Mouse (Mus musculus) liver, embryonic 15.5 days (tissue): ENCODE data around the gene H2-T22. TPM values are rescaled to one million over a fixed set of nuclear protein-coding genes. Genes with fewer than 3 reads are reported as not detected.

Experiments used
- ATAC-seq: fragments of 200-750 bp; cut with Nextera tagmentation; 2 replicates; pipeline ENCODE4 v1.8.0; 2017; ENCODE audit warnings: moderate number of reproducible peaks, mild to moderate bottlenecking, moderate library complexity; ENCODE audit not compliant: insufficient read depth
- H3K27ac ChIP-seq: fragments of 300-500 bp; sonication (generic); replicated peaks from 2 replicates; pipeline ENCODE4 v1.5.1; 2015; ENCODE audit warnings: mild to moderate bottlenecking, inconsistent platforms
- H3K27me3 ChIP-seq: fragments of 300-500 bp; sonication (generic); 2 replicates; pipeline ENCODE4 v1.6.1; 2015; ENCODE audit warnings: mild to moderate bottlenecking, inconsistent platforms
- H3K36me3 ChIP-seq: fragments of 300-500 bp; sonication (generic); replicated peaks from 2 replicates; pipeline ENCODE4 v1.6.1; 2015; ENCODE audit warnings: moderate library complexity, mild to moderate bottlenecking, inconsistent platforms
- H3K4me1 ChIP-seq: fragments of 300-500 bp; sonication (generic); replicated peaks from 2 replicates; pipeline ENCODE4 v1.6.1; 2015; ENCODE audit warnings: inconsistent platforms
- H3K4me2 ChIP-seq: fragments of 300-500 bp; sonication (generic); 2 replicates; pipeline ENCODE4 v1.6.1; 2015; ENCODE audit warnings: moderate library complexity, mild to moderate bottlenecking, inconsistent platforms
- H3K4me3 ChIP-seq: fragments of 300-500 bp; sonication (generic); replicated peaks from 2 replicates; pipeline ENCODE4 v1.5.1; 2015; ENCODE audit warnings: mild to moderate bottlenecking, inconsistent platforms
- H3K9ac ChIP-seq: fragments of 300-500 bp; sonication (generic); 2 replicates; pipeline ENCODE4 v1.6.1; 2015; ENCODE audit warnings: moderate library complexity, mild to moderate bottlenecking, inconsistent platforms
- H3K9me3 ChIP-seq: fragments of 300-500 bp; sonication (generic); replicated peaks from 2 replicates; pipeline ENCODE4 v1.6.1; 2016; ENCODE audit warnings: inconsistent platforms
- WGBS: fragments of 180-500 bp; shearing (Covaris S2); methylation state at CpG from one replicate; pipeline ENCODE4 v1.1.7; 2015; ENCODE audit warnings: mixed read lengths; ENCODE audit not compliant: insufficient replicate concordance; 5-methylcytosine and 5-hydroxymethylcytosine counted together
- polyA plus RNA-seq: library from polyadenylated mRNA; unstranded; fragments of >200 nt; fragmentation: Nextera tagmentation; extraction: Ambion mirVana; gene quantifications from 2 replicates; pipeline ENCODE4 v1.2.1, GENCODE M21; 2015

H2-T22 gene
- polyA plus RNA-seq, 1 experiment from 2014 or later: 11.9 TPM

- H3K27me3 ChIP-seq: no peaks in the 10 kb centered on the region; the same call in 1 of the 2 replicates
- H3K4me1 ChIP-seq: peaks cover 61% of the 10 kb centered on the region
- H3K4me2 ChIP-seq: no peak overlapping the region
- H3K36me3 ChIP-seq: no peaks in the 10 kb centered on the region
- H3K27ac ChIP-seq: no peak overlapping the region
- WGBS: 79% methylated on average over 4 of the region's 4 CpGs
- no peak for ATAC-seq
- no peaks in the 10 kb centered on the region for H3K9me3 ChIP-seq
- no peak overlapping the region for H3K4me3 ChIP-seq
- no peak overlapping the region for H3K9ac ChIP-seq
Observed at GRCm38 (mm10) chr17:36027663-36028062, 14.9 kb downstream of the H2-T22 start.

GRCm38 (mm10) chr17:36025901-36026300 is 16.6 kb downstream of the H2-T22 start:
- ATAC-seq: no peak
- Histone ChIP-seq H3K4me3 (no peak overlapping the region), H3K9me3 (no peaks in the 10 kb centered on the region), H3K4me2 (no peak overlapping the region), H3K9ac (no peak overlapping the region), H3K27me3 (no peaks in the 10 kb centered on the region), H3K36me3 (no peaks in the 10 kb centered on the region), H3K4me1 (peaks cover 67% of the 10 kb centered on the region), H3K27ac (no peak overlapping the region)
- WGBS: 75% methylated on average over 4 of the region's 4 CpGs

- Histone ChIP-seq H3K27me3 (no peaks in the 10 kb centered on the region), H3K4me3 (no peak overlapping the region), H3K27ac (no peak overlapping the region), H3K36me3 (no peaks in the 10 kb centered on the region), H3K9me3 (no peaks in the 10 kb centered on the region), H3K9ac (no peak overlapping the region), H3K4me1 (peaks cover 64% of the 10 kb centered on the region), H3K4me2 (no peak overlapping the region)
- no peak for ATAC-seq
- WGBS: 64% methylated on average over 5 of the region's 5 CpGs
Observed at GRCm38 (mm10) chr17:36025197-36025596, 17.4 kb downstream of the H2-T22 start.

GRCm38 (mm10) chr17:36023710-36024654 is 18.6 kb downstream of the H2-T22 start:
- no peak for ATAC-seq
- no peaks in the 10 kb centered on the region for H3K9me3 ChIP-seq
- H3K4me2 ChIP-seq: peak overlapping the region; percentile 48
- no peak overlapping the region for H3K9ac ChIP-seq
- H3K27ac ChIP-seq: peak overlapping the region; percentile 56
- H3K4me3 ChIP-seq: peak overlapping the region; percentile 4; the same call in 1 of the 2 replicates
- H3K36me3 ChIP-seq: no peaks in the 10 kb centered on the region
- no peaks in the 10 kb centered on the region for H3K27me3 ChIP-seq
- WGBS: 51% methylated on average over 9 of the region's 9 CpGs
- H3K4me1 ChIP-seq: peaks cover 66% of the 10 kb centered on the region

GRCm38 (mm10) chr17:36022922-36023321 is 19.6 kb downstream of the H2-T22 start:
- no peaks in the 10 kb centered on the region for H3K9me3 ChIP-seq
- H3K9ac ChIP-seq: no peak overlapping the region
- no peak overlapping the region for H3K4me3 ChIP-seq
- H3K27me3 ChIP-seq: no peaks in the 10 kb centered on the region
- H3K4me1 ChIP-seq: peaks cover 73% of the 10 kb centered on the region
- no peaks in the 10 kb centered on the region for H3K36me3 ChIP-seq
- 0 out of 2 replicates have a peak overlapping the region, but pooled peaks have one; percentile 41 for H3K27ac ChIP-seq
- no peak for ATAC-seq
- 86% methylated on average over 6 of the region's 6 CpGs for WGBS
- H3K4me2 ChIP-seq: no peak overlapping the region

- ATAC-seq: no peak
- 86% methylated on average over 9 of the region's 9 CpGs for WGBS
Observed at GRCm38 (mm10) chr17:36022098-36022497, 20.4 kb downstream of the H2-T22 start.

GRCm38 (mm10) chr17:36021309-36021708 is 21.2 kb downstream of the H2-T22 start:
- Histone ChIP-seq H3K27ac (peak overlapping the region; percentile 94), H3K4me1 (peaks cover 85% of the 10 kb centered on the region), H3K4me2 (peak overlapping the region; percentile 74), H3K4me3 (peak overlapping the region; percentile 62), H3K27me3 (no peaks in the 10 kb centered on the region), H3K9me3 (no peaks in the 10 kb centered on the region), H3K9ac (0 out of 2 replicates have a peak overlapping the region, but pooled peaks have one; percentile 28), H3K36me3 (peaks cover 15% of the 10 kb centered on the region)
- 82% methylated on average over 1 of the region's 1 CpGs for WGBS
- ATAC-seq: no peak

More at GRCm38 (mm10) chr17:36022098-36022497, 20.4 kb downstream of the H2-T22 start:
- Histone ChIP-seq H3K4me2 (no peak overlapping the region), H3K9ac (no peak overlapping the region), H3K36me3 (peaks cover 7% of the 10 kb centered on the region), H3K4me1 (peaks cover 80% of the 10 kb centered on the region), H3K9me3 (no peaks in the 10 kb centered on the region), H3K4me3 (no peak overlapping the region), H3K27ac (no peak overlapping the region), H3K27me3 (no peaks in the 10 kb centered on the region)

GRCm38 (mm10) chr17:36020191-36021073 is 22.1 kb downstream of the H2-T22 start, which contains the start of gene H2-T24:
Gene H2-T24 (minus strand): TSS chr17:36020560.
- peaks cover 88% of the 10 kb centered on the region for H3K4me1 ChIP-seq

GRCm38 (mm10) chr17:36019519-36019918 is 23.0 kb downstream of the H2-T22 start:
- no peaks in the 10 kb centered on the region for H3K27me3 ChIP-seq
- peaks cover 32% of the 10 kb centered on the region for H3K36me3 ChIP-seq
- H3K9ac ChIP-seq: peak overlapping the region; percentile 61
- H3K9me3 ChIP-seq: no peaks in the 10 kb centered on the region
- peak overlapping the region; percentile 74 for H3K4me2 ChIP-seq
- peaks cover 79% of the 10 kb centered on the region for H3K4me1 ChIP-seq
- 60% methylated on average over 3 of the region's 3 CpGs for WGBS
- H3K27ac ChIP-seq: peak overlapping the region; percentile 94
- no peak for ATAC-seq
- peak overlapping the region; percentile 62 for H3K4me3 ChIP-seq

More at GRCm38 (mm10) chr17:36020191-36021073, 22.1 kb downstream of the H2-T22 start, which contains the start of gene H2-T24:
- peak within 1 kb of the TSS; percentile 62 for H3K4me3 ChIP-seq
- 8% methylated on average over 15 of the region's 15 CpGs for WGBS
- H3K4me2 ChIP-seq: peak within 1 kb of the TSS; percentile 74
- no peaks in the 10 kb centered on the region for H3K27me3 ChIP-seq
- ATAC-seq: peak; percentile 87
- H3K9me3 ChIP-seq: no peaks in the 10 kb centered on the region
- H3K36me3 ChIP-seq: peaks cover 23% of the 10 kb centered on the region
- peak within 1 kb of the TSS; percentile 61 for H3K9ac ChIP-seq
- peak within 1 kb of the TSS; percentile 94 for H3K27ac ChIP-seq

GRCm38 (mm10) chr17:36018979-36019378 is 23.6 kb downstream of the H2-T22 start:
- WGBS: 25% methylated on average over 2 of the region's 2 CpGs
- peak overlapping the region; percentile 62 for H3K4me3 ChIP-seq
- H3K4me1 ChIP-seq: peaks cover 73% of the 10 kb centered on the region
- H3K4me2 ChIP-seq: peak overlapping the region; percentile 74
- H3K27me3 ChIP-seq: no peaks in the 10 kb centered on the region
- ATAC-seq: no peak
- H3K36me3 ChIP-seq: peaks cover 38% of the 10 kb centered on the region
- H3K9me3 ChIP-seq: no peaks in the 10 kb centered on the region
- peak overlapping the region; percentile 51 for H3K9ac ChIP-seq
- H3K27ac ChIP-seq: peak overlapping the region; percentile 94
